Mouse (Mus musculus): ENCODE measurements around the gene Tenm2. TPM values are rescaled to one million over a fixed set of nuclear protein-coding genes. Genes with fewer than 3 reads are reported as not detected.

Tenm2 gene
- total RNA-seq, 2 experiments from 2014 or later, result 0.14 to 0.72 TPM

GRCm38 (mm10) chr11:36893061-36893460 is 342.7 kb downstream of the Tenm2 start:
- DNase-seq, result no peak

GRCm38 (mm10) chr11:36891106-36891505 is 344.7 kb downstream of the Tenm2 start:
- peak; percentile 7 for DNase-seq

GRCm38 (mm10) chr11:36887490-36887889 is 348.3 kb downstream of the Tenm2 start:
- DNase-seq, result no peak

- no peak for DNase-seq
Observed at GRCm38 (mm10) chr11:36886147-36886546, 349.6 kb downstream of the Tenm2 start.

GRCm38 (mm10) chr11:36872961-36873360 is 362.8 kb downstream of the Tenm2 start:
- no peak for DNase-seq

- DNase-seq, result no peak
Observed at GRCm38 (mm10) chr11:36870548-36870947, 365.2 kb downstream of the Tenm2 start.

GRCm38 (mm10) chr11:36851690-36852089 is 384.1 kb downstream of the Tenm2 start:
- no peak for DNase-seq

- DNase-seq, result no peak
Observed at GRCm38 (mm10) chr11:36847451-36847850, 388.3 kb downstream of the Tenm2 start.

- no peak for DNase-seq
Observed at GRCm38 (mm10) chr11:36832855-36833254, 402.9 kb downstream of the Tenm2 start.

GRCm38 (mm10) chr11:36831511-36831910 is 404.3 kb downstream of the Tenm2 start:
- DNase-seq, result no peak

GRCm38 (mm10) chr11:36824666-36825065 is 411.1 kb downstream of the Tenm2 start:
- DNase-seq, result no peak

- no peak for DNase-seq
Observed at GRCm38 (mm10) chr11:36804615-36805014, 431.1 kb downstream of the Tenm2 start.

- DNase-seq, result no peak
Observed at GRCm38 (mm10) chr11:36802208-36802631, 433.5 kb downstream of the Tenm2 start.

GRCm38 (mm10) chr11:36801683-36802082 is 434.1 kb downstream of the Tenm2 start:
- DNase-seq, result no peak

- DNase-seq, result no peak
Observed at GRCm38 (mm10) chr11:36799409-36799808, 436.4 kb downstream of the Tenm2 start.

- DNase-seq, result no peak
Observed at GRCm38 (mm10) chr11:36758009-36758408, 477.8 kb downstream of the Tenm2 start.

- no peak for DNase-seq
Observed at GRCm38 (mm10) chr11:36746286-36746685, 489.5 kb downstream of the Tenm2 start.

- DNase-seq, result no peak
Observed at GRCm38 (mm10) chr11:36727800-36728199, 508.0 kb downstream of the Tenm2 start.

GRCm38 (mm10) chr11:36702881-36703280 is 532.9 kb downstream of the Tenm2 start:
- DNase-seq, result no peak

GRCm38 (mm10) chr11:36700951-36701350 is 534.8 kb downstream of the Tenm2 start:
- no peak for DNase-seq

- DNase-seq, result no peak
Observed at GRCm38 (mm10) chr11:36700131-36700530, 535.6 kb downstream of the Tenm2 start.

GRCm38 (mm10) chr11:36698268-36698667 is 537.5 kb downstream of the Tenm2 start:
- DNase-seq, result no peak

GRCm38 (mm10) chr11:36697816-36698215 is 537.9 kb downstream of the Tenm2 start:
- no peak for DNase-seq

- no peak for DNase-seq
Observed at GRCm38 (mm10) chr11:36697021-36697639, 538.6 kb downstream of the Tenm2 start.

GRCm38 (mm10) chr11:36694810-36695209 is 541.0 kb downstream of the Tenm2 start:
- DNase-seq, result no peak
